Mouse (Mus musculus): ENCODE results near the gene Brca1. TPM values are rescaled to one million over a fixed set of nuclear protein-coding genes. Genes with fewer than 3 reads are reported as not detected.

Brca1 gene
- polyA plus RNA-seq, 2 experiments, result 8.6 to 14.0 TPM

GRCm38 (mm10) chr11:101472336-101472735, 79.4 kb downstream of the Brca1 start:
- H3K27me3 ChIP-seq (ENCODE audit: control insufficient read depth, insufficient read depth, low read length), result peaks cover 11% of the 10 kb centered on the region
- 53% methylated on average over 7 of the region's 7 CpGs for WGBS (ENCODE audit: insufficient replicate concordance)
- H3K4me3 ChIP-seq (ENCODE audit: insufficient read depth in 1 of 2, low read depth in 2 of 2, low read length in 2 of 2), result no peak overlapping the region
- no peaks in the 10 kb centered on the region for H3K36me3 ChIP-seq (replicated peaks; ENCODE audit: control insufficient read depth, insufficient read depth, low read depth)
- H3K4me1 ChIP-seq (replicated peaks; ENCODE audit: control insufficient read depth in 2 of 2, insufficient read depth in 2 of 2, low read length in 1 of 2), result peaks cover 0 to 5% of the 10 kb centered on the region in 2 experiments; a peak in 3 of 4 replicates
- DNase-seq (ENCODE audit: low read depth in 3 of 3, low spot score in 3 of 3), result no peak
- TF ChIP-seq CTCF (IDR thresholded peaks at IDR 0.05; ENCODE audit: low read depth) (no peak), EP300 (IDR thresholded peaks at IDR 0.05; ENCODE audit: low read depth) (no peak)
- no peaks in the 10 kb centered on the region for H3K9me3 ChIP-seq (ENCODE audit: control insufficient read depth, low read length)
- no peak for ATAC-seq (ENCODE audit: insufficient read depth)
- H3K27ac ChIP-seq, result no peak overlapping the region
- no peak overlapping the region for H3K9ac ChIP-seq (replicated peaks)
- H3K4me2 ChIP-seq (ENCODE audit: low read depth), result no peak overlapping the region

GRCm38 (mm10) chr11:101471926-101472325, 79.8 kb downstream of the Brca1 start:
- peaks cover 15% of the 10 kb centered on the region for H3K27me3 ChIP-seq (ENCODE audit: control insufficient read depth, insufficient read depth, low read length)
- no peak overlapping the region for H3K27ac ChIP-seq
- no peaks in the 10 kb centered on the region for H3K9me3 ChIP-seq (ENCODE audit: control insufficient read depth, low read length)
- DNase-seq (ENCODE audit: low read depth in 3 of 3, low spot score in 3 of 3) (no peak), ATAC-seq (ENCODE audit: insufficient read depth) (no peak)
- no peak overlapping the region for H3K4me3 ChIP-seq (ENCODE audit: insufficient read depth in 1 of 2, low read depth in 2 of 2, low read length in 2 of 2)
- WGBS (ENCODE audit: insufficient replicate concordance), result 63% methylated on average over 3 of the region's 3 CpGs
- no peak overlapping the region for H3K4me2 ChIP-seq (ENCODE audit: low read depth)
- peaks cover 0 to 7% of the 10 kb centered on the region in 2 experiments; a peak in 3 of 4 replicates for H3K4me1 ChIP-seq (replicated peaks; ENCODE audit: control insufficient read depth in 2 of 2, insufficient read depth in 2 of 2, low read length in 1 of 2)
- H3K9ac ChIP-seq (replicated peaks), result no peak overlapping the region
- no peak for TF ChIP-seq EP300 (IDR thresholded peaks at IDR 0.05; ENCODE audit: low read depth)
- no peak for TF ChIP-seq CTCF (IDR thresholded peaks at IDR 0.05; ENCODE audit: low read depth)
- no peaks in the 10 kb centered on the region for H3K36me3 ChIP-seq (replicated peaks; ENCODE audit: control insufficient read depth, insufficient read depth, low read depth)

DNA sequence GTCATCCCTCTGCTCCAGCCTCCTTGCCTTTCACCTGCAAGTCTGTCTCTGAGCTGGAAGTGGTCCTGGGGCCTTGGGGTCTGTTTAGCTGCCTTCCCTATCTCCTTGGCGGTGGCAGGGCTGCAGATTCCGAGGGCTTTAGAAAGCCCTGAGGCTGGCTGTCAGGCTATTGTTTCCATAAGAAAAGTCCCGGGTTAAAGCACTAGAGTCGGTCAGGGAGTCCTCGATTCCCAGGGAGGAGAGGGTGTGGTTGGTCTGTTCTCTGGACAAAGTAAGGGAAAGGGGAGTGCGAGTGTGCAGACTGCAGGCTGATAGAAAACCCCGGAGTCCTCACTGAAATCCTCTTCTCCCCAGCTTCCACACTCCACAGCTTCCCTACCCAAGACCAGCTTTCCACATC, 81.5 kb downstream of the Brca1 start:
- peaks cover 11 to 12% of the 10 kb centered on the region in 2 experiments for H3K4me1 ChIP-seq (replicated peaks; ENCODE audit: control insufficient read depth in 2 of 2, insufficient read depth in 2 of 2, low read length in 1 of 2)
- no peaks in the 10 kb centered on the region for H3K9me3 ChIP-seq (ENCODE audit: control insufficient read depth, low read length)
- H3K27ac ChIP-seq, result no peak overlapping the region
- no peak overlapping the region for H3K4me3 ChIP-seq (ENCODE audit: insufficient read depth in 1 of 2, low read depth in 2 of 2, low read length in 2 of 2)
- 69% methylated on average over 7 of the region's 7 CpGs for WGBS (ENCODE audit: insufficient replicate concordance)
- no peak overlapping the region for H3K9ac ChIP-seq (replicated peaks)
- H3K36me3 ChIP-seq (replicated peaks; ENCODE audit: control insufficient read depth, insufficient read depth, low read depth), result no peaks in the 10 kb centered on the region
- ATAC-seq (ENCODE audit: insufficient read depth) (no peak), DNase-seq (ENCODE audit: low read depth in 3 of 3, low spot score in 3 of 3) (no peak)
- no peak overlapping the region for H3K4me2 ChIP-seq (ENCODE audit: low read depth)
- TF ChIP-seq EP300 (IDR thresholded peaks at IDR 0.05; ENCODE audit: low read depth) (no peak), CTCF (IDR thresholded peaks at IDR 0.05; ENCODE audit: low read depth) (no peak)
- peaks cover 28% of the 10 kb centered on the region for H3K27me3 ChIP-seq (ENCODE audit: control insufficient read depth, insufficient read depth, low read length)

GRCm38 (mm10) chr11:101469155-101469554, 82.6 kb downstream of the Brca1 start:
- Histone ChIP-seq H3K27me3 (ENCODE audit: control insufficient read depth, insufficient read depth, low read length) (peaks cover 32% of the 10 kb centered on the region), H3K4me1 (replicated peaks; ENCODE audit: control insufficient read depth in 2 of 2, insufficient read depth in 2 of 2, low read length in 1 of 2) (peaks cover 12 to 22% of the 10 kb centered on the region in 2 experiments), H3K9me3 (ENCODE audit: control insufficient read depth, low read length) (no peaks in the 10 kb centered on the region), H3K9ac (replicated peaks) (no peak overlapping the region), H3K4me2 (ENCODE audit: low read depth) (peak overlapping the region; percentile 80), H3K4me3 (ENCODE audit: insufficient read depth in 1 of 2, low read depth in 2 of 2, low read length in 2 of 2) (no peak overlapping the region), H3K36me3 (replicated peaks; ENCODE audit: control insufficient read depth, insufficient read depth, low read depth) (no peaks in the 10 kb centered on the region), H3K27ac (no peak overlapping the region)
- TF ChIP-seq CTCF (IDR thresholded peaks at IDR 0.05; ENCODE audit: low read depth) (no peak), EP300 (IDR thresholded peaks at IDR 0.05; ENCODE audit: low read depth) (no peak)
- 53% methylated on average over 4 of the region's 4 CpGs for WGBS (ENCODE audit: insufficient replicate concordance)
- DNase-seq (ENCODE audit: low read depth in 3 of 3, low spot score in 3 of 3) (no peak), ATAC-seq (ENCODE audit: insufficient read depth) (no peak)

GRCm38 (mm10) chr11:101468731-101469130, 83.0 kb downstream of the Brca1 start:
- H3K27ac ChIP-seq, result no peak overlapping the region
- 12% methylated on average over 13 of the region's 13 CpGs for WGBS (ENCODE audit: insufficient replicate concordance)
- peaks cover 32% of the 10 kb centered on the region for H3K27me3 ChIP-seq (ENCODE audit: control insufficient read depth, insufficient read depth, low read length)
- H3K9ac ChIP-seq (replicated peaks), result no peak overlapping the region
- ATAC-seq (ENCODE audit: insufficient read depth) (no peak), DNase-seq (ENCODE audit: low read depth in 3 of 3, low spot score in 3 of 3) (no peak)
- no peaks in the 10 kb centered on the region for H3K9me3 ChIP-seq (ENCODE audit: control insufficient read depth, low read length)
- H3K4me3 ChIP-seq (ENCODE audit: insufficient read depth in 1 of 2, low read depth in 2 of 2, low read length in 2 of 2), result peak overlapping the region; percentile 48 to 58; a peak in 3 of 4 replicates
- TF ChIP-seq EP300 (IDR thresholded peaks at IDR 0.05; ENCODE audit: low read depth) (no peak), CTCF (IDR thresholded peaks at IDR 0.05; ENCODE audit: low read depth) (no peak)
- peak overlapping the region; percentile 80 for H3K4me2 ChIP-seq (ENCODE audit: low read depth)
- H3K4me1 ChIP-seq (replicated peaks; ENCODE audit: control insufficient read depth in 2 of 2, insufficient read depth in 2 of 2, low read length in 1 of 2), result peaks cover 14 to 24% of the 10 kb centered on the region in 2 experiments
- H3K36me3 ChIP-seq (replicated peaks; ENCODE audit: control insufficient read depth, insufficient read depth, low read depth), result no peaks in the 10 kb centered on the region
